Mouse (Mus musculus): ENCODE measurements around the gene Chrna3. TPM values are rescaled to one million over a fixed set of nuclear protein-coding genes. Genes with fewer than 3 reads are reported as not detected.

Chrna3 gene
- polyA plus RNA-seq, 1 experiment from 2014 or later: 0.05 TPM

DNA sequence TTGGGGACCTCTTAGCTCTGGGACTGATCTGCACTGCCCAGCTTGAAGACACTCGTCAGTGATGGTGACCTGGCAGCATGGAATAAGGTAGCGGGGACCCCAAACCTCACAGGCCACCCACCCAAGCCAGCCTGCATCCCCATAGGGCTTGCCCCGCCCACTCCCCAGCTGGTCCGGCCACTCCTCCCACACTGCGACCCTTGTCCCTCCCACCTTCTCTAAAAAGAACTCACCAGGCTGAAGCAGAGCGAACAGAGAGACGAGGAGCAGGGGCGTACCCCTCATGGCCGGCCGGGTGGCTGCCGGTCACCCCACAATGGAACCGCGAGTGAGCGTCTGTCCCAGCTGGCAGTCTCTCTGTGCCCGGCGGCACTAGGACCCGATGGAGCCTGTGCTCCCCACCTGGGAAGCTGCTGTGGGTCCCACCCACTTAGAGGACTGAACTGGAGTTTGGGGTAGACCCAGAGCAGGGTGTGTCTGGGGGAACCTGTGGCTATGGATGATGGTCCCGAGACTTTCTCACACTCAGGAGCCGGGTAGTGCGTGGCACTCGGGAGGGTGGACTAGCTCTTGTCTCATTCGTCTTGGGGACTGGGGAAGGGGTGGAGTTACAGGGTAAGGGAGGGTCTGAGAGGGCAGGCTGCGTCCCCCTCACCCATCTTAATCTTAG is 22.0 kb upstream of the Chrna3 start, which contains the start of gene Chrnb4:
TSS of gene Chrnb4 (minus strand) at position 569 of the 670 bp plus-strand sequence.
- ATAC-seq (no peak), DNase-seq (ENCODE audit: low spot score) (no peak)
- Histone ChIP-seq H3K4me3 (ENCODE audit: low read depth, low read length) (peak within 1 kb of the TSS; percentile 32), H3K36me3 (ENCODE audit: insufficient read depth, low read length) (no peaks in the 10 kb centered on the region), H3K4me2 (replicated peaks; ENCODE audit: low read depth, low read length) (peak within 1 kb of the TSS; percentile 71), H3K27me3 (replicated peaks; ENCODE audit: insufficient read depth, low read length) (no peaks in the 10 kb centered on the region), H3K9me3 (ENCODE audit: low read length) (no peaks in the 10 kb centered on the region), H3K4me1 (ENCODE audit: insufficient read depth, low read depth, low read length) (no peaks in the 10 kb centered on the region), H3K27ac (ENCODE audit: low read length) (no peak within 1 kb of the TSS), H3K9ac (replicated peaks; ENCODE audit: low read depth) (0 out of 2 replicates have a peak within 1 kb of the TSS, but pooled peaks have one; percentile 5)
- TF ChIP-seq EP300 (IDR thresholded peaks at IDR 0.05): no peak
- no peak for TF ChIP-seq CTCF (IDR thresholded peaks at IDR 0.05)
- WGBS: under 1% methylated on average over 23 of the region's 23 CpGs

DNA sequence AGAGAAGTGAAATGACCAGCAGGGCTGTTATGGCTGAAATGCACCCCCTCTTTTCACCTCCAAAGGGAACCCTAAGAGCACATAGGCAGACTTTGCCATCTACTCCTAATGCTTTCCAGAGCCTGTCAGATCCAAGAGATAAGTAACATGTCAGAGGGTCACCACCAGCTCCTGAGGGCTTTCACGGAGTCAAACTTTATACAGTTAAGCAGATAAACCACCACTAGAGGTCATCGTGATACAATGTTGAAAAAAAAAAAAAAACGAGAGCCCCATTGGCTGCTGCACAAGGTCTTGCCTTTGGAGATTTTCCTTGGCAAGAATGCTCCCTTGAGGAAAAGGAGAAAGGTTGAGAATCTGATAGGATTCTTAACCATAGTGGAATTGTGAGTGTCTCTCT is 20.4 kb upstream of the Chrna3 start:
- Histone ChIP-seq H3K27me3 (replicated peaks; ENCODE audit: insufficient read depth, low read length) (no peaks in the 10 kb centered on the region), H3K27ac (ENCODE audit: low read length) (no peak overlapping the region), H3K36me3 (ENCODE audit: insufficient read depth, low read length) (no peaks in the 10 kb centered on the region), H3K9me3 (ENCODE audit: low read length) (no peaks in the 10 kb centered on the region), H3K9ac (replicated peaks; ENCODE audit: low read depth) (no peak overlapping the region), H3K4me3 (ENCODE audit: low read depth, low read length) (no peak overlapping the region), H3K4me1 (ENCODE audit: insufficient read depth, low read depth, low read length) (no peaks in the 10 kb centered on the region), H3K4me2 (replicated peaks; ENCODE audit: low read depth, low read length) (no peak overlapping the region)
- 0% methylated on average over 3 of the region's 3 CpGs for WGBS
- no peak for ATAC-seq
- DNase-seq (ENCODE audit: low spot score): peak; percentile 22
- TF ChIP-seq CTCF (IDR thresholded peaks at IDR 0.05) (peak; percentile 40), EP300 (IDR thresholded peaks at IDR 0.05) (no peak)

DNA sequence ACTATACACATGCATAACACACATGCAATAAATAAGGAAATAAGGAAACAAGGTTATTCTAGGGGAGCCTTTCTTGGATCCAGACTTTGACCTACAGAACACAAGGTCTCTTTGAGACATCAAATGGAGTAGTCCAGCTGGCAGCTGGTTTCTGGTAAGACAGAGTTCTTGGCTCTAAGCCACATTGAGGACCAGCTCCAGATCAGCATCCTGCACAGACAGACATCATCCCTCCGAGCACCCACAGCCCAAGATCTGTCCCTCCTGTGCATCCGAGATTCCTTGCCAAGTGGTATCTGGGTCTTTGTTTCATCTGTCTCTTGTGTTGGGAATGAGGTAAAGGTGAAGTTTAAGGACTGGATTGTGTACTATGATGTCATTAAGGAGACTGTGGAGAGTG is 18.6 kb upstream of the Chrna3 start:
- Histone ChIP-seq H3K27me3 (replicated peaks; ENCODE audit: insufficient read depth, low read length) (no peaks in the 10 kb centered on the region), H3K27ac (ENCODE audit: low read length) (no peak overlapping the region), H3K9ac (replicated peaks; ENCODE audit: low read depth) (no peak overlapping the region), H3K4me1 (ENCODE audit: insufficient read depth, low read depth, low read length) (no peaks in the 10 kb centered on the region), H3K36me3 (ENCODE audit: insufficient read depth, low read length) (no peaks in the 10 kb centered on the region), H3K4me2 (replicated peaks; ENCODE audit: low read depth, low read length) (no peak overlapping the region), H3K4me3 (ENCODE audit: low read depth, low read length) (no peak overlapping the region), H3K9me3 (ENCODE audit: low read length) (no peaks in the 10 kb centered on the region)
- DNase-seq (ENCODE audit: low spot score) (no peak), ATAC-seq (no peak)
- 68% methylated on average over 2 of the region's 2 CpGs for WGBS
- TF ChIP-seq CTCF (IDR thresholded peaks at IDR 0.05) (no peak), EP300 (IDR thresholded peaks at IDR 0.05) (no peak)

DNA sequence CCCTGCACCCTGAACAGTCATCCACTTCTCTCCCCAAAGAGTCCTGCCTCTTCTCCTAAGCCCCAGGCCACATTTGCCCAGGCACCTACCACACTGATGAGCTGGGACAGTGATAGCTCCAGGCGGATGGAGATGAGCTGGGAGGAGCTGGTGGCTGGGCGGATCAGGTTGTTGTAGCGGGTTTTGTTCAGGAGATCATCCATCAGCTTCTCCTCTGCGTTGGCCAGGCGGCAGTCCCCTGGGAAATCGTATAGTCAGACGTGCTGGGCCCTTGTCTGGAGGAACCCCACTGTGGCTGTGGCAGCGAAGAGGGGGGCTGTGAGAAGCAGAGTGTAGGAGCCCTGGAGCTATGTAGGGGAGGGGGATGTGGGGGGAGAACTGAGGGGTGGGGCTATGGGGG is 17.3 kb upstream of the Chrna3 start:
- Histone ChIP-seq H3K4me3 (ENCODE audit: low read depth, low read length) (no peak overlapping the region), H3K4me2 (replicated peaks; ENCODE audit: low read depth, low read length) (no peak overlapping the region), H3K4me1 (ENCODE audit: insufficient read depth, low read depth, low read length) (no peaks in the 10 kb centered on the region), H3K9ac (replicated peaks; ENCODE audit: low read depth) (no peak overlapping the region), H3K9me3 (ENCODE audit: low read length) (no peaks in the 10 kb centered on the region), H3K27me3 (replicated peaks; ENCODE audit: insufficient read depth, low read length) (no peaks in the 10 kb centered on the region), H3K27ac (ENCODE audit: low read length) (no peak overlapping the region), H3K36me3 (ENCODE audit: insufficient read depth, low read length) (no peaks in the 10 kb centered on the region)
- ATAC-seq (no peak), DNase-seq (ENCODE audit: low spot score) (no peak)
- WGBS: 21% methylated on average over 8 of the region's 8 CpGs
- TF ChIP-seq EP300 (IDR thresholded peaks at IDR 0.05) (no peak), CTCF (IDR thresholded peaks at IDR 0.05) (no peak)

DNA sequence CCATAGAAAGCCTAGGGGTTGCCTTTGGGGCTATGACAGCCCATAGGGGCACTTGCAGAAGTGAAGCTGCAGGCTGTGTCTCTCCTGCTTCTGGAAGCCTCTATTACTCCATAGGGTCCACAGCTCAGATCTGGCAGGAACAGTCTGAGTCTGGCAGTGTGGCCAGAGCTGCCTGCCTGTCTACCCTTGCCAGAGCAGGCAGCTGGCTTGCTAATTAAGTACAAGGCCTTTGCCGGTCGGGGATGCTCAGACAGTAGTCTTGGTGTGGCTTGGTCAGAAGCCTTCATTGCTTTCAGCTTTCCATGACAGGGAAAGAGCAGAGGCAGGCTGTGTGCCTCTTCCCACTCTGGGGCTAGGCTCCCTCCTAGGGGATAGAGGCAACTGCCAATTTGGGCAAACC is 15.0 kb upstream of the Chrna3 start:
- DNase-seq (ENCODE audit: low spot score) (no peak), ATAC-seq (no peak)
- Histone ChIP-seq H3K9me3 (ENCODE audit: low read length) (no peaks in the 10 kb centered on the region), H3K4me3 (ENCODE audit: low read depth, low read length) (no peak overlapping the region), H3K27me3 (replicated peaks; ENCODE audit: insufficient read depth, low read length) (no peaks in the 10 kb centered on the region), H3K27ac (ENCODE audit: low read length) (no peak overlapping the region), H3K36me3 (ENCODE audit: insufficient read depth, low read length) (no peaks in the 10 kb centered on the region), H3K9ac (replicated peaks; ENCODE audit: low read depth) (no peak overlapping the region), H3K4me1 (ENCODE audit: insufficient read depth, low read depth, low read length) (no peaks in the 10 kb centered on the region), H3K4me2 (replicated peaks; ENCODE audit: low read depth, low read length) (no peak overlapping the region)
- no peak for TF ChIP-seq EP300 (IDR thresholded peaks at IDR 0.05)
- no peak for TF ChIP-seq CTCF (IDR thresholded peaks at IDR 0.05)
- WGBS: 73% methylated on average over 2 of the region's 2 CpGs

DNA sequence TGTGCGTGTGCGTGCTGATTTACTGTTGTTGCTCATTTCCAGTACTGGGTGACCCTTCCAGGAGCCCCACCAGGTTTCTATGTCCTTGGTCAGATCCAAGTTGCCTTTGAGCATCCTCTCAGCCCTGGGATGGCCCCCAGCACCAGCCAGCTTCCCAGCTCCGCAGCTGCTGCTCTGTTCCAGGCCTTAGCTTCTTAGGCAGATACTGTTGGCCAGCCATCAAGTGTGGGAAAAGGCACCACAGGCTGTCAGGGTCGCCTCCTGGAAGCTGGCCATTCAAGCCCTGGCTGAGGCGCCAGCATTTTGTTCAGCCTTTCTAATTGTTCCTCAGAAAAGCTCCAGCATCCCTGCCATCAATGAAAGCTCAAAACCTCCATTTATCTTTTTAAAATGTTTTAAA is 13.6 kb upstream of the Chrna3 start:
- Histone ChIP-seq H3K9ac (replicated peaks; ENCODE audit: low read depth) (no peak overlapping the region), H3K36me3 (ENCODE audit: insufficient read depth, low read length) (no peaks in the 10 kb centered on the region), H3K27ac (ENCODE audit: low read length) (no peak overlapping the region), H3K9me3 (ENCODE audit: low read length) (no peaks in the 10 kb centered on the region), H3K4me2 (replicated peaks; ENCODE audit: low read depth, low read length) (no peak overlapping the region), H3K27me3 (replicated peaks; ENCODE audit: insufficient read depth, low read length) (no peaks in the 10 kb centered on the region), H3K4me3 (ENCODE audit: low read depth, low read length) (no peak overlapping the region), H3K4me1 (ENCODE audit: insufficient read depth, low read depth, low read length) (no peaks in the 10 kb centered on the region)
- WGBS: 68% methylated on average over 5 of the region's 5 CpGs
- no peak for DNase-seq (ENCODE audit: low spot score)
- no peak for ATAC-seq
- no peak for TF ChIP-seq EP300 (IDR thresholded peaks at IDR 0.05)
- no peak for TF ChIP-seq CTCF (IDR thresholded peaks at IDR 0.05)
